Mouse (Mus musculus) heart, postnatal 0 days (tissue): ENCODE data around the gene Bgn. TPM values are rescaled to one million over a fixed set of nuclear protein-coding genes. Genes with fewer than 3 reads are reported as not detected.

Experiments used
- ATAC-seq: fragments of 200-750 bp; cut with Nextera tagmentation; 2 replicates; pipeline ENCODE4 v1.8.0; 2017; ENCODE audit warnings: low read depth, moderate number of reproducible peaks, moderate library complexity; ENCODE audit not compliant: insufficient read depth
- DNase-seq: peaks from one replicate; pipeline ENCODE4 v3.0.0-alpha.2; 2016; ENCODE audit warnings: low spot score
- H3K27ac ChIP-seq: fragments of 300-500 bp; sonication (generic); 2 replicates; pipeline ENCODE4 v1.5.1; 2014; ENCODE audit warnings: low read depth, mild to moderate bottlenecking
- H3K27me3 ChIP-seq: fragments of 300-500 bp; sonication (generic); 2 replicates; pipeline ENCODE4 v1.6.1; 2014; ENCODE audit warnings: low read length, mixed read lengths; ENCODE audit not compliant: control insufficient read depth, insufficient read depth
- H3K36me3 ChIP-seq: fragments of 300-500 bp; sonication (generic); replicated peaks from 2 replicates; pipeline ENCODE4 v1.6.1; 2014; ENCODE audit warnings: low read length, mixed read lengths; ENCODE audit not compliant: control insufficient read depth, insufficient read depth
- H3K4me1 ChIP-seq: fragments of 300-500 bp; sonication (generic); 2 replicates; pipeline ENCODE4 v1.6.1; 2014; ENCODE audit warnings: antibody characterized with exemption; ENCODE audit not compliant: control insufficient read depth, insufficient read depth
- H3K4me2 ChIP-seq: fragments of 300-500 bp; sonication (generic); 2 replicates; pipeline ENCODE4 v1.6.1; 2014; ENCODE audit warnings: low read depth, mild to moderate bottlenecking, low read length, moderate library complexity
- H3K4me3 ChIP-seq: fragments of 300-500 bp; sonication (generic); 2 replicates; pipeline ENCODE4 v1.5.1; 2014; ENCODE audit warnings: low read depth, low read length
- H3K9ac ChIP-seq: fragments of 300-500 bp; sonication (generic); replicated peaks from 2 replicates; pipeline ENCODE4 v1.6.1; 2014; ENCODE audit warnings: low read depth, low read length, mixed read lengths
- H3K9me3 ChIP-seq: fragments of 300-500 bp; sonication (generic); replicated peaks from 2 replicates; pipeline ENCODE4 v1.6.1; 2016; ENCODE audit warnings: low read length; ENCODE audit not compliant: control insufficient read depth
- CTCF ChIP-seq: IDR thresholded peaks from 2 replicates; pipeline ENCODE4 v1.5.1; 2016; ENCODE audit warnings: antibody characterized with exemption, control low read depth, low read depth
- EP300 ChIP-seq: IDR thresholded peaks from 2 replicates; pipeline ENCODE4 v1.6.1; 2016; ENCODE audit warnings: antibody characterized with exemption, low read depth
- WGBS: fragments of 180-500 bp; shearing (Covaris S2); extraction: QIAGEN DNeasy Blood & Tissue Kit; methylation state at CpG from one replicate; pipeline ENCODE4 v1.1.7; 2014; 5-methylcytosine and 5-hydroxymethylcytosine counted together
- polyA plus RNA-seq: library from polyadenylated mRNA; unstranded; fragments of >200 nt; fragmentation: Nextera tagmentation; extraction: Ambion mirVana; gene quantifications from 2 replicates; pipeline ENCODE4 v1.2.1, GENCODE M21; 2015
- total RNA-seq: library from RNA; depleted of rRNA; stranded (reverse); fragments of >200 nt; gene quantifications from 2 replicates; pipeline ENCODE4 v1.2.3, GENCODE M21; 2014; ENCODE audit warnings: low replicate concordance

Bgn gene
- total and polyA plus RNA-seq, 2 experiments from 2014 or later = 61.6 to 304 TPM

DNA sequence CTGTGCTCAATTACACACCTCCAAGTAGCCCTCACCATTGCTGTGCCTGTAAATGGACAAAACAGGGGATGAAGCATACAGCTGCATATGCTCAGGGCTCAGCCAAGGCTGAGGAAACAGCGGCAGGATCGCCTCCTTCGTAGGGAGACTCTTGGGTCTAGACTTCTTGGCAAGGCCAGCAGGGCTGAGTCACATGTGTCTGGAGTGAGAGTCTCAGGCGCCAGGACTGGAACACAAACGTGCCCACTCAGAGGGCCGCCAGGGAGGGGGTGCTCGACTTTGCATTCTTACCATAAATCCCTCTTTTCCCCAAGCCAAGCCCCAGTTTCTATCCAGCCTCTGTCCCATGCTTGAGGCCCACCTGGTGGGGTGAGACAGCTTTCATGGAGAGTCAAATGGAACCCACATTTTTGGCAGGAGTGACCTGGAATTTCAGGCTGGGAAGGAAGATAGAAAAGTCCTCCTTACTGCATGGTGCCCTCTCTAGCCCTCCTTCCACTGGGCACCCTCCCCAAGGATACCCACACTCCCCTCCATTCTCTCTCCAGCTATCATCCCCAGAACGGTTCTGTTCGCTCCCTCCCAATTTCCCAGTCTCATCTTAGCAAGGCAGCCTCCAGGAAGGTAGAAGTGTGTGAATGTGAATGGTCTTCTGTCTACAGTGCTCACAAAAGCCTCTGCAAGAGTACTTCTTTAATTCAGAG is 17.8 kb upstream of the Bgn start:
- ATAC-seq (peak; percentile 69), DNase-seq (no peak)
- Histone ChIP-seq H3K36me3 (no peaks in the 10 kb centered on the region), H3K4me3 (no peak overlapping the region), H3K9ac (no peak overlapping the region), H3K27me3 (no peaks in the 10 kb centered on the region), H3K9me3 (no peaks in the 10 kb centered on the region), H3K27ac (peak overlapping the region; percentile 23; the same call in 1 of the 2 replicates), H3K4me2 (no peak overlapping the region), H3K4me1 (no peaks in the 10 kb centered on the region)
- no peak for TF ChIP-seq EP300
- TF ChIP-seq CTCF = no peak
- WGBS = 43% methylated on average over 9 of the region's 9 CpGs

DNA sequence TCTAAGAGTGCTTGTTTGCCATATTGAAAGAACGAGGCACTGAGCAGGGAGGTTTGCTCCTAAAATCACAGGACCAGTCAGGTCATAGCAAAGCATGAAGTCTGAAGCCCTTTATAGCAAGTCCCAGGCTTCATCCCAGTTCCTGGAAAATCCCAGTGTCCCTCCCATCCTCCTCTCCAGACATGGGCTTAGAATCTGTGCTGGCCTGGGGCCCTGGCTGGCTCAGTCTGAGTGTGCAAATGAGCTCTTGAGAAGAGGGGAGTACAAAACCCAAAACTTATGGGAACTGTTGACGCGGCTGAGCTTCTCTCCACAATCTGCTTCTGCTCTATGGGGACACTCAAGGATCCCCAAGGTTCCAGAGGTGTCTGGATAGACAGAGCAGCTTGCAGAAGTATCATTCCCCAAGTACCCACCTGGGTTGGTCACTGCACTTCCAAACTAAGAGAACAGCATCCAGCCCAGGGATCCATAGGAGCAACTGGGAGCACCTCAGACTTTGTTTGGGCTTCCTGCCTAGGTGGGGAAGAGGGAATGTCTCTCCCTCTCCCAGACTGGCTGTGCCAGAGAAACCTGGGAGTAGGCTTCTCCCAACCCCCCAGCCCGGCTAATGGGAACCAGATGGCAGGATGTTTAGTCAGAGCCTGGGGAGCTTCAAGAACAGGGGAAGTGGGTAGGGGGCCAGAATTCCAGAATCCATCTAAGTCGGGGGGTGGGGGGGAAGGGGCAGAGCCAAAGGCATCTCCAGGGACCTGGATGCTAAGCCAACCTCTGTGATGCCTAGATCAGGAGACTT is 15.8 kb upstream of the Bgn start:
- peak; percentile 36 for ATAC-seq
- Histone ChIP-seq H3K4me3 (no peak overlapping the region), H3K9me3 (no peaks in the 10 kb centered on the region), H3K9ac (no peak overlapping the region), H3K4me2 (no peak overlapping the region), H3K27me3 (no peaks in the 10 kb centered on the region), H3K4me1 (no peaks in the 10 kb centered on the region), H3K36me3 (no peaks in the 10 kb centered on the region), H3K27ac (peak overlapping the region; percentile 65)
- TF ChIP-seq EP300 (no peak), CTCF (no peak)
- DNase-seq = no peak
- WGBS = 55% methylated on average over 5 of the region's 5 CpGs

DNA sequence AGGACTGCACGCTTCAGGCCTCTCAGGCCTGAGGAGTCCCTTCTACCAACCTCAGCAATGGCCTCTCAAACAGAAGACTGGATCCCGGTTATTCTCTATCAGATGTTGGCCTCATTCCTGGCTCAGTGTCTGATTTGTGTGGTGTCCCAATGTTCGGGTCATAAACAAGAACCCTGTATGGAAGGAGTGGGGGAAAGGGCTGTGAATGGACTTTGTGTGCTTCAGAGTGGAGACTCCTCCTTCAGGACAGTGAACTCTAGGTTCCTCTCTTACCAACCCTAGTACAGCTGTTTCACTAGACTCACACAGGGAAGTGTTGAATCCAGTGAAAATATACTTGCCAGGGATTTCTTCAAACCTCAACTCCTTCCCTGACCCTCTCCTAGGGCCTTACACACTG is 15.1 kb upstream of the Bgn start:
- Histone ChIP-seq H3K27ac (peak overlapping the region; percentile 65), H3K4me3 (no peak overlapping the region), H3K36me3 (no peaks in the 10 kb centered on the region), H3K4me2 (no peak overlapping the region), H3K27me3 (no peaks in the 10 kb centered on the region), H3K9ac (no peak overlapping the region), H3K9me3 (no peaks in the 10 kb centered on the region), H3K4me1 (no peaks in the 10 kb centered on the region)
- WGBS = 64% methylated on average over 3 of the region's 3 CpGs
- no peak for DNase-seq
- no peak for TF ChIP-seq CTCF
- no peak for TF ChIP-seq EP300
- no peak for ATAC-seq

DNA sequence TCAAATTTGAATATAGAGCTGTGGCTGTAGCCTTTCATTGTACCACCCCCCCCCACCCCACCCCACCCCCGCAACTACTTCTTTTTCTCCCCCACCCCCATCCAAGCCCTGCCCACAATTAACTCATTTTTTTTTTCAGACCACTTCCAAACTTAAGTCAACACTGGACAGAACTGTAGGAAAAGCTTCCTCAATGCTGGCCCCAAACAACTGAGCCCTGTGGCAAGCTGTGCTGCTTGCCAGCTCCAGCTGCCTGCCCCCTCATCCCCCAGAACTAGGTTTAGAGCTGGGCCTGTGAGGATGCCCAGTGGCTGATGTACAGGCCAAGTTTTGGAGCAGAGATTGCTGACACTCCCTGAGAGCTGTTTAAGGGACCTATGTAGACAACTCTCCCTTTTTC is 14.7 kb upstream of the Bgn start:
- Histone ChIP-seq H3K4me2 (no peak overlapping the region), H3K4me1 (no peaks in the 10 kb centered on the region), H3K9ac (no peak overlapping the region), H3K9me3 (no peaks in the 10 kb centered on the region), H3K27me3 (no peaks in the 10 kb centered on the region), H3K27ac (0 out of 2 replicates have a peak overlapping the region, but pooled peaks have one; percentile 12), H3K4me3 (no peak overlapping the region), H3K36me3 (no peaks in the 10 kb centered on the region)
- TF ChIP-seq CTCF (no peak), EP300 (no peak)
- DNase-seq = no peak
- 20% methylated on average over 1 of the region's 1 CpGs for WGBS
- no peak for ATAC-seq

DNA sequence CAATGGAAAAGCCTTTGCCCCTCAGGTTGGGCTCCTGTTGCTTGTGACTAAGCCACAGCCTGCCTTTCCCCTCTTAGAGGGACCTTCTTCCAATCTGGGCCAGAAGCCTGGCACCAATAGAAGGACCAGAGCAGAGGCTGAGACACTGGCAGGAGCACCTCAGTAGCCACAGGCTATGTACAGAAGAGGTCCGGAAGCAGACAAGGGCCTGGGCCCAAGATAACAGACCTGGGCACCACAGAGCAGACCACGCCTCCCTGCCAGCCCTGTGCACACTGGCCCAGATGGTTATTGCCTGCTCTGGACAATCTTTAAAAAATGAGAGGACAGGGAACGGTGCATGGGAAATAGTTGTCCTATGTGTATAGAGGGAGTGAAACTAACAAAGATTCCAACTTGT is 11.6 kb upstream of the Bgn start:
- no peak for TF ChIP-seq EP300
- H3K27ac ChIP-seq = no peak overlapping the region
- DNase-seq = no peak
- no peak overlapping the region for H3K4me3 ChIP-seq
- H3K9me3 ChIP-seq = no peaks in the 10 kb centered on the region
- H3K4me1 ChIP-seq = no peaks in the 10 kb centered on the region
- ATAC-seq = no peak
- no peak overlapping the region for H3K9ac ChIP-seq
- no peaks in the 10 kb centered on the region for H3K27me3 ChIP-seq
- 69% methylated on average over 3 of the region's 3 CpGs for WGBS
- no peaks in the 10 kb centered on the region for H3K36me3 ChIP-seq
- no peak overlapping the region for H3K4me2 ChIP-seq
